Mouse (Mus musculus): ENCODE measurements around the gene Slc6a6. TPM values are rescaled to one million over a fixed set of nuclear protein-coding genes. Genes with fewer than 3 reads are reported as not detected.

Gene Slc6a6
- polyA plus RNA-seq (2016; fragmentation: Nextera tagmentation; extraction: Ambion mirVana), result 58.9 and 60.0 TPM in 2 replicates

DNA sequence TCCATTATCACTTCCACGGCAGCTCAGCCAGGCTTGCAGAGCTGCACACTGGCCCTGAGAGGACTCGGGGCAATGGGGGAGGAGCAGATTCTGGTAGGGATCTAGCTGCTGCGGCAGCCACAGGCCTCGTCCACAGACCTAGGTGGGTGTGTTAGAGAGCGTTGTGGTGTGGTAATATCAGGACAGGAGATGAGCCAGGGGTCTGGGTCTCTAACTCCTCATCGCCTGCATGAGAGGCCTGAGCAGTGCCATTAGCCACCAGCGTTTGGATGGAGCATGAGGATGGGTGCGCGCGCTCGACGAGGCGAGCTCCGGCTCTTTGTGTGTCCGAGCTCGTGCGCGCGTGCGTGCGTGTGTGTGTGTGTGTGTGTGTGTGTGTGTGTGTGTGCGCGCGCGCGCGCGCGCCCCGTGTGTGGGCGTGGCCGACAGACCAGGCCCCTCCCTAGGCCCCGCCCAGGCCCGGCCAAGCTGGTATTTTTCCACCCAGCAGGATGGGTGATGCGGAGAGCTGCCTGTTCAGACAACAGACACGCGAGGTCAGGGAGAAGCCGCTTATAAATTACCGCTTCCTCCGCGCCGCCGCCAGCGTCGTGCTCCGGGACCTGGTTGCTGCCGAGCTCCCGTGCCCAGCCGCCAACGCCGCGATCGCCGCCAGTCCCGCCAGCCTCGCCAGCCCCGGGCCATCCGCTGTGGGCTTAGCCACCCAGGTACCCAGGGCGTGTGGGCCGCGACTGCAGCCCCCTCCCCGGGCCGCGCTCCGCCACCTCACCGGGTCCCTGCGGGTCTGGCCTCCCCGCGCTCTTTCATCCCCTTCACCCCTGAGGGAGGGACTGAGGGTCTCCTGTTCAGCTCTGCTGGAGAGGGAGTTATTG, at the start of gene Slc6a6:
Slc6a6 (plus strand) TSS at position 452 of the 872 bp plus-strand sequence.
- Histone ChIP-seq H3K9me3 (no peaks in the 10 kb centered on the region), H3K4me3 (peak within 1 kb of the TSS; percentile 82), H3K4me1 (replicated peaks) (peaks cover 70% of the 10 kb centered on the region), H3K27ac (peak within 1 kb of the TSS; percentile 97), H3K36me3 (no peaks in the 10 kb centered on the region), H3K27me3 (ENCODE audit: insufficient read depth, poor library complexity, severe bottlenecking) (no peaks in the 10 kb centered on the region)
- peak; percentile 97 for DNase-seq (ENCODE audit: low spot score)
- under 1% methylated on average over 69 of the region's 69 CpGs for whole genome bisulfite sequencing

DNA sequence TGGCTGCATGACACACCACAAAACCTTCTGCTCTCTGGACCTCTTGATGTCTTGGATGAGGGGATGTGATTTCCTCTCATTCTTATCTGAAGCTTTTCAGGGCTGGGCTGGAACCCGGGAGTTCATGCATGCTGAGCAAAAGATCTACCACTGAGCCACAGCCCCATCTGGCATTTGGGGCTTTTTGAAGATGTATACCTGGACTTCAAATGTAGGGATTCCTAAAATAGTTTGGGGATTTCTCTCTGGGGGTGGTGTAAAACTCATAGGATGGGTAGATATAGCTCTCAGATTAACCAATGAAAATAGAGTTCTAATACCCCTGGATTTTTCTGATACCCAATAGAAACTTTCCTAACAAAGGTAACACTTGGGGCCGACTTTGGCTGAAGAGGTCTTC, 49.4 kb upstream of the Slc6a6 start:
- H3K4me1 ChIP-seq (replicated peaks), result peaks cover 15% of the 10 kb centered on the region
- H3K4me3 ChIP-seq, result no peak overlapping the region
- 80% methylated on average over 2 of the region's 2 CpGs for WGBS
- no peak overlapping the region for H3K27ac ChIP-seq
- H3K36me3 ChIP-seq, result no peaks in the 10 kb centered on the region
- no peaks in the 10 kb centered on the region for H3K9me3 ChIP-seq
- no peak for DNase-seq (ENCODE audit: low spot score)
- no peaks in the 10 kb centered on the region for H3K27me3 ChIP-seq (ENCODE audit: insufficient read depth, poor library complexity, severe bottlenecking)

DNA sequence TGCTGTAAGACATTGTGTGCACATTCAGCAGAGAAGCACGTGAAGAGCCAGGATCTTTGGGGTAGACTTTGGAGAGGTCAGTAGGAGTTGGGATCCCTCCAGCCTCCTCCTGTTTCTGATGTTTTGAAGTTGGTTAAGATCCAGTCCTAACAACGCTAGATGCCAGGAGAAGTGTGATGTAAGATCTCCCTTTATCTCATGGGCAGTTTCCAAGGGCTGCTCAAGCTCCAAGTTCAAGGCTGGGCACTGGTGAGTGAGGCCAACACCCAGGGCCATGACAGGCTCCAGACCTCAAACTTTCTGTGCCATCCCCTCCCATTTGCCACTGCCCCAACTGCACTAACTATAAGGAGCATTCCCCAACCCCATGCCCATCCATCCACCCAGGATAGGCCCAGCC, 49.0 kb upstream of the Slc6a6 start:
- H3K4me1 ChIP-seq (replicated peaks), result peaks cover 15% of the 10 kb centered on the region
- H3K27me3 ChIP-seq (ENCODE audit: insufficient read depth, poor library complexity, severe bottlenecking), result no peaks in the 10 kb centered on the region
- no peaks in the 10 kb centered on the region for H3K9me3 ChIP-seq
- no peak overlapping the region for H3K4me3 ChIP-seq
- H3K36me3 ChIP-seq, result no peaks in the 10 kb centered on the region
- H3K27ac ChIP-seq, result 0 out of 2 replicates have a peak overlapping the region, but pooled peaks have one; percentile 35
- WGBS, result 79% methylated on average over 2 of the region's 2 CpGs
- no peak for DNase-seq (ENCODE audit: low spot score)

DNA sequence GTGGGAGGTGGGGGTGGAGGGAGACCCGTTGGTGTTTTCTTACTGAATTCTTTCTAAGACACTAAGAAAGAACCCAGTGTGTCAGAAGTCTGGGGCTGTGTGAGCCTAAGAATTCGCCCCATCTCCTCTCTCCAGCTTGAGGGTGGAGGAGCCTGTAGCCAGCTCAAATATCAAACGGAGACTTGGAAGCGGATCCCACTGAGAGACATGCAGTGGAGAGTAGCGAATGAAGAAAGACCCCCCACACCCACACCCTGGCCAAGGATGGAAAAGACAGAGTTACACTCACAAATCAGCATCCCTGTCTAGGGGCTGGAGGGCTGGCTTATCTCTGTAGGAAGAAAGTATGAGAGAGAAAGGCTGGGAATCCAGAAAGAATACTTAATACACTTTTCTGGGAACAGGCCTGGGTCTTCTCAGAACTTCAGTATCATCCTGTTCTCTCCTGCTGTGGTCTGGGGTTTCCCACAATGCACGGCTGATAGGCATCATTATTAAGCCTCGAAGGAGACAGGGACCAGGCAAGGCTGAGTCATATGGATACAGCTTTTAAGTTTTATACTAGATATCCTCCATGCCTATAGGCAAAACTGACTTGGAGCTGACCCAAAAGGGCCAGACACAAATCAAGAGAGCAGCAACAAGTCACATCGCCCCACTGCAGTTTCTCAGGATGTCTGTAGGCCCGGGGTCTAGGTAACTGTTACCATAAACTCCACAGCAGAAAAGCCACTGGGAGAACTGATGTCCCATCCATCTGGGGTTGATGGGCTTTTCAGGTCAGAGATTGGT, 45.5 kb upstream of the Slc6a6 start:
- H3K27ac ChIP-seq, result peak overlapping the region; percentile 75
- peaks cover 22% of the 10 kb centered on the region for H3K4me1 ChIP-seq (replicated peaks)
- WGBS, result 32% methylated on average over 9 of the region's 9 CpGs
- DNase-seq (ENCODE audit: low spot score), result peak; percentile 50
- H3K36me3 ChIP-seq, result no peaks in the 10 kb centered on the region
- H3K9me3 ChIP-seq, result no peaks in the 10 kb centered on the region
- no peak overlapping the region for H3K4me3 ChIP-seq
- no peaks in the 10 kb centered on the region for H3K27me3 ChIP-seq (ENCODE audit: insufficient read depth, poor library complexity, severe bottlenecking)

DNA sequence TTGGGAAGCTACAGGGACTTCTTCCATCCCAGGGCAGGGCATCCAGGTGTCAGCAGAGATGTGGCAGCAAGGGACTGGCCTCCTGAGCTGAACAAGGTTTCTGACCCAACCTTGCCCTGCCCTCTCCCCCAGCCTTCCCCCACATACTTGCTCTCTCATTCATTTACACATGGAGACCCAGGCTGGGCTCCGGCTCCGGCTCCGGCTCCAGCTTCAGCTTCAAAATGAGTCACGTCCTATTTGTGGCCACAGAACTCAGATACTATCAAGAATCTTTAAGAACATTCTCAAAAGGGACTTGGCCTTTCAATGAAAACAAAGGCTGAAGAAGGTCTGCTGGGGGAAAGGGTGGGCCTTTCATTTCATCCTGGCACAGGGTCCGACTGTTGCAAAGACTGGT, 40.8 kb upstream of the Slc6a6 start:
- H3K4me1 ChIP-seq (replicated peaks), result peaks cover 31% of the 10 kb centered on the region
- 89% methylated on average over 5 of the region's 5 CpGs for WGBS
- H3K27ac ChIP-seq, result no peak overlapping the region
- H3K9me3 ChIP-seq, result no peaks in the 10 kb centered on the region
- H3K36me3 ChIP-seq, result no peaks in the 10 kb centered on the region
- no peaks in the 10 kb centered on the region for H3K27me3 ChIP-seq (ENCODE audit: insufficient read depth, poor library complexity, severe bottlenecking)
- no peak overlapping the region for H3K4me3 ChIP-seq
- DNase-seq (ENCODE audit: low spot score), result no peak

DNA sequence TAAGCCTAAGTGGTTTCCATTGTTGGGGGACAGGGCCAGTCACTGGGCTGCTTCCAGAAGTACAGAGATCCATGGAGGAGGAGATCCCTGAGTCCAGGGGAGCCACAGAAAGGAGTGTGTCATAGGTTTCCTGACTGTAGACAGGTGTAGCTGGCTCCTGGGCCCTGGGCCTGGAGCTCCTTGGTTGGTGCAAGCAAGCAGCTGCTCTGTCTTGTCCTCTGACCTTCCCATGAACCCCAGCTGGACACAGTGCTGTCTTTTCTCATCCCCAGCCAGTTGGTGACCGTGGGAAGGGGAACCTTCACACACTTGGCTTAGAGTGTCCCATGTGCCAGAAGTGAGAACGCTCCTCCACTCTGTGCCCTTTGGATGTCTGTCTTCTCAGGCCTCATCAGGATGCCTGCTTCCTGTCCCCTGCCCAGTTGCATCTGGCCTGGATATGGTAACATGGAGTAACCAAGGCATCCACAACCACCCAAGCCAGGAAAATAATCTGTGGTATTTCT, 40.4 kb upstream of the Slc6a6 start:
- no peak for DNase-seq (ENCODE audit: low spot score)
- no peaks in the 10 kb centered on the region for H3K9me3 ChIP-seq
- whole genome bisulfite sequencing, result 92% methylated on average over 2 of the region's 2 CpGs
- H3K27me3 ChIP-seq (ENCODE audit: insufficient read depth, poor library complexity, severe bottlenecking), result no peaks in the 10 kb centered on the region
- H3K27ac ChIP-seq, result no peak overlapping the region
- no peaks in the 10 kb centered on the region for H3K36me3 ChIP-seq
- H3K4me3 ChIP-seq, result no peak overlapping the region
- peaks cover 27% of the 10 kb centered on the region for H3K4me1 ChIP-seq (replicated peaks)

DNA sequence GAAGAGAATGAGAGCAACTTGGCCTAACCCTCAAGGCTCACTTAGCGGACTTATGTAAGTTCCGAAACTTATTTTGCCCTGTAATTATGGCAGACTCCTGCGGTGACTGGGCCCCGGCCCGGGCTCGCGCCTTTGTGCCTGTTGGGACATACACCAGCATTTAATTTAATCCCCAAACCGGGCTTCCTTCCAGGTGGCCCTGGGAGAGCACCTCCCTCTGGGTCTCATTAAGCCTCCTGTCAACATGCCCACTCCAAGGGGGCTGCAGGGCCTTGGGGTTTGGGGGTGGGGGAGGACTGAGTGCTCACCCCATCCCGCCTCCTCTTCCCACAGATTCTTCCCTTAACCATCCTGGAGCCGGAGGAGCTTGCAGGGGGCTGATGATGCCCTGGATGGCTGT, 37.8 kb upstream of the Slc6a6 start:
- H3K27me3 ChIP-seq (ENCODE audit: insufficient read depth, poor library complexity, severe bottlenecking), result no peaks in the 10 kb centered on the region
- DNase-seq (ENCODE audit: low spot score), result no peak
- H3K4me1 ChIP-seq (replicated peaks), result peaks cover 24% of the 10 kb centered on the region
- H3K9me3 ChIP-seq, result no peaks in the 10 kb centered on the region
- H3K4me3 ChIP-seq, result no peak overlapping the region
- no peaks in the 10 kb centered on the region for H3K36me3 ChIP-seq
- 69% methylated on average over 10 of the region's 10 CpGs for WGBS
- H3K27ac ChIP-seq, result 0 out of 2 replicates have a peak overlapping the region, but pooled peaks have one; percentile 9

DNA sequence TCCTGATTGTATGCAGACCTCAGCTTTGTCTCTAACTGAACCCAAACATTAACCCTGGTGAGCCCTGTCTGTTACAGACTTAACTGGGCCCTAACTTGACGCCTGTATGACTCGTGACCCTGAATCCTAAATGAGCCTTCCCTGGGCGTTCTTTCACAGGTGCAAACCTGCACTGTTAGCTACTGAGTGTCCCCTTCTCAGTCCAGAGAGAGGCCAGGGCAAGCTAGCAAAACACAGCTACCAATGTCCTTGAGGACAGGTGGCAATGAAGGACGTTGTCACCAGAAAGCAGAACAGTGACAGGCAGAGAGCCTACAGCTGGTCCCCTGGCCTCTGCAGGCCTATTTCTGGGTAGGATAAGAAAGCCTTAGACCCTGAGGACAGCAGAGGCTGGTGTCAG, 37.0 kb upstream of the Slc6a6 start:
- peaks cover 24% of the 10 kb centered on the region for H3K4me1 ChIP-seq (replicated peaks)
- 74% methylated on average over 4 of the region's 4 CpGs for WGBS
- H3K36me3 ChIP-seq, result no peaks in the 10 kb centered on the region
- 0 out of 2 replicates have a peak overlapping the region, but pooled peaks have one; percentile 41 for H3K27ac ChIP-seq
- no peaks in the 10 kb centered on the region for H3K27me3 ChIP-seq (ENCODE audit: insufficient read depth, poor library complexity, severe bottlenecking)
- DNase-seq (ENCODE audit: low spot score), result no peak
- H3K4me3 ChIP-seq, result no peak overlapping the region
- no peaks in the 10 kb centered on the region for H3K9me3 ChIP-seq

DNA sequence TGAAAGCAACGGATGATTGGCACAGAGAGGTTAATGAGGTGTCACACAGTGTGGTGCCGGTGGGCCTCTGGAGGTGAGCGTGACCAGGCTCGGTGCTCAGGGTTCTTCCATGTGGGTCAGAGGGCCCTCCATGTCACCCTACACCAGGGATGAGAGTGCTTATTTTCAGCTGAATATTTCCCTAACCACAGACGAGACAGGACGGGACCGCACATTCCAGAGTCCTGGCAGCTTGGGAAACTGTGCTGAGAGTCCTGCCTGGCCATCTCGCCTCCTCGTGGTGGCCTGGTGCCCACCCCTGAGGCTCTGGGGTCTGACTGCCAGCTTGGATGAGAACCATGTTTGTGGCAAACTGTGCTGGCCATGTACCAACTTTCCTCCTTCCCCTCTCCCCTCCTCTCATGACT, 36.5 kb upstream of the Slc6a6 start:
- 66% methylated on average over 9 of the region's 9 CpGs for WGBS
- DNase-seq (ENCODE audit: low spot score), result no peak
- Histone ChIP-seq H3K4me3 (no peak overlapping the region), H3K9me3 (no peaks in the 10 kb centered on the region), H3K27ac (no peak overlapping the region), H3K27me3 (ENCODE audit: insufficient read depth, poor library complexity, severe bottlenecking) (no peaks in the 10 kb centered on the region), H3K4me1 (replicated peaks) (peaks cover 24% of the 10 kb centered on the region), H3K36me3 (no peaks in the 10 kb centered on the region)

DNA sequence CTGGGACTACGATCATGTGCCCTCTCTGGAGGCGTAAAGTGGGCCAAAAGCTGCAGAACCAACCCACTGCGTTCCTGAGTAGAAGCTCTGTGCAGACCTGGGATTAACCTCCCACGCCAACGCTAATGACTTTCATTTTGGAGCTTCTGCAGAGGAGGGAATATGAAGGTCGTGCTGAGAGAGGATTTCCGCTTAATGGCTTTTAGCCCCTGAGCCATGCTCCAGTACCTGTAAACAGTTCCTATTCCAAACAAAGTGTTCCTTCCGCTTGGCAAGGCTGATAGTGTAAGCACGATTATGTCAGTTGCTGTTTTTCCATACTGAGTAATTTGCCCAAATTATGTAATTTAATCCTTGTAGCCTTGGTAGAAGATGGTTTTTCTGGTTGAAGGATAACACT, 33.6 kb upstream of the Slc6a6 start:
- no peak overlapping the region for H3K4me3 ChIP-seq
- DNase-seq (ENCODE audit: low spot score), result no peak
- no peaks in the 10 kb centered on the region for H3K27me3 ChIP-seq (ENCODE audit: insufficient read depth, poor library complexity, severe bottlenecking)
- peaks cover 23% of the 10 kb centered on the region for H3K4me1 ChIP-seq (replicated peaks)
- no peak overlapping the region for H3K27ac ChIP-seq
- WGBS, result 89% methylated on average over 9 of the region's 9 CpGs
- H3K9me3 ChIP-seq, result no peaks in the 10 kb centered on the region
- no peaks in the 10 kb centered on the region for H3K36me3 ChIP-seq

DNA sequence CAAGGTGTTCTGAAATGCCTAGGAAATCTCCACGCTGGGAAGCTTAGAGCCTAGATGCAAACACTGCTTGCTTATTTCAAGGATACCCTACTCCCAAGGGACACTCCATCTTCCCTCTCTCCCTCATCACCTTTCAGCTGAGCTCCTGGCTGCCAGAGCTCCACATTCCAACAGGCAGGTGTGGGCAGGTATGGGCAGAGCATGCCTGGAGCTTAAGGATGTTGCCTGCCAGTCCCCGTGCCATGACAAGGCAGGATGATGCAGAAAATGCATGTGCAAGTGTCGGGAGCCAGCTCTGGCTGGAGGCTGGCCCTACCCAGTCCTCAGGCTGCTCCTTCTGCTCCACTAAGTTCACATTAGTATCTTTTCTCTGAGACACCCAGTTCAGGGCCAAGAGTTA, 31.6 kb upstream of the Slc6a6 start:
- Histone ChIP-seq H3K9me3 (no peaks in the 10 kb centered on the region), H3K27ac (no peak overlapping the region), H3K27me3 (ENCODE audit: insufficient read depth, poor library complexity, severe bottlenecking) (no peaks in the 10 kb centered on the region), H3K4me1 (replicated peaks) (peaks cover 24% of the 10 kb centered on the region), H3K4me3 (no peak overlapping the region), H3K36me3 (no peaks in the 10 kb centered on the region)
- DNase-seq (ENCODE audit: low spot score), result no peak
- WGBS, result 83% methylated on average over 3 of the region's 3 CpGs

DNA sequence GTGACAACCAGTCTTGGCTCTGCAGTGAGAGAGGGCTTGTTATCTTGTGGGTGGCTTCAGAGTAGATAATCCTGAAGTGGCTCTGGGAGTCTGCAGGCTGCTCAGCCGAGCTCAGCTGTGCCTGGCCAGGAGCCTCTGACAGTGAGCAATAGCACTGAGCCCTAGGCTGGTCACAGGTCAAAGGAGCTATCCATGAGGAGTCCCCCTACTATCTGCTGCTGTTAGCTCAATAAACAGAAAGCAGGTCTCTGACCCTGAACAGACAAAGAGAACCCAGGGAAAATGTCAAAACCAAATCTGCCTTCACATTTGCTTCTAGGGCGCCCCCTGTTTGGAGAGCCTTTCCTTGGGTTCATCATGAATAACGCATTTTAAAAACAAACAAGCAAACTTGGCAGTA, 28.6 kb upstream of the Slc6a6 start:
- no peaks in the 10 kb centered on the region for H3K36me3 ChIP-seq
- no peak overlapping the region for H3K4me3 ChIP-seq
- DNase-seq (ENCODE audit: low spot score), result no peak
- peak overlapping the region; percentile 50; the same call in 1 of the 2 replicates for H3K27ac ChIP-seq
- peaks cover 21% of the 10 kb centered on the region for H3K4me1 ChIP-seq (replicated peaks)
- no peaks in the 10 kb centered on the region for H3K9me3 ChIP-seq
- no peaks in the 10 kb centered on the region for H3K27me3 ChIP-seq (ENCODE audit: insufficient read depth, poor library complexity, severe bottlenecking)
- WGBS, result 38% methylated on average over 3 of the region's 3 CpGs

Data from hindbrain, embryonic 10.5 days (tissue).